Mouse (Mus musculus): ENCODE data around the gene Lct. TPM values are rescaled to one million over a fixed set of nuclear protein-coding genes. Genes with fewer than 3 reads are reported as not detected.
"Not testable (repeated sequence)": the region's sequence is repeated elsewhere in the genome, so short reads cannot be mapped to it uniquely, and the experiment has no call there.

Gene Lct
- polyA plus RNA-seq, 1 experiment from 2014 or later, result 0.13 TPM

GRCm38 (mm10) chr1:128284157-128284690 lies 43.9 kb downstream of the Lct start:
- Histone ChIP-seq H3K27ac (no peak overlapping the region), H3K9ac (ENCODE audit: low read depth, low read length) (no peak overlapping the region), H3K9me3 (replicated peaks; ENCODE audit: low read length) (no peaks in the 10 kb centered on the region), H3K4me1 (replicated peaks; ENCODE audit: insufficient read depth, low read length) (no peaks in the 10 kb centered on the region), H3K4me2 (ENCODE audit: low read length) (no peak overlapping the region), H3K4me3 (replicated peaks; ENCODE audit: low read depth, low read length) (no peak overlapping the region), H3K36me3 (ENCODE audit: insufficient read depth, low read length) (peaks cover 4% of the 10 kb centered on the region; the same call in 1 of the 2 replicates), H3K27me3 (ENCODE audit: insufficient read depth, low read length) (no peaks in the 10 kb centered on the region)
- DNase-seq (ENCODE audit: low spot score), result no peak
- WGBS, result 80% methylated on average over 8 of the region's 8 CpGs
- no peak for TF ChIP-seq CTCF (IDR thresholded peaks at IDR 0.05; ENCODE audit: low read depth)
- ATAC-seq (replicated peaks; ENCODE audit: low FRiP score, low read depth), result no peak

DNA sequence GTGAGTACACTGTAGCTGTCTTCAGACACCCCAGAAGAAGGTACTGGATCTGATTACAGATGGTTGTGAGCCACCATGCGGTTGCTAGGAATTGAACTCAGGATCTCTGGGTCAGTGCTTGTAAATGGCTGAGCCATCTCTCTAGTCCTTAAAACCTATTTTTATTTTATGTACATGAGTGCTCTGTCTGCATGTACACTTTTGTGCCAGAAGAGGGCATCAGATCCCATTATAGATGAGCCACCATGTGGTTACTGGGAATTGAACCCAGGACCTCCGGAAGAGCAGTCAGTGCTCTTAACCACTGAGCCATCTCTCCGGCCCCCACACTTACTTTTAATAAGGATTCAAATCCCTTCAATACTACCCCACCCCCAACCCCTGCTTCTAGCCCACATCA lies 45.2 kb downstream of the Lct start:
- H3K36me3 ChIP-seq (ENCODE audit: insufficient read depth, low read length), result peaks cover 6% of the 10 kb centered on the region; the same call in 1 of the 2 replicates

DNA sequence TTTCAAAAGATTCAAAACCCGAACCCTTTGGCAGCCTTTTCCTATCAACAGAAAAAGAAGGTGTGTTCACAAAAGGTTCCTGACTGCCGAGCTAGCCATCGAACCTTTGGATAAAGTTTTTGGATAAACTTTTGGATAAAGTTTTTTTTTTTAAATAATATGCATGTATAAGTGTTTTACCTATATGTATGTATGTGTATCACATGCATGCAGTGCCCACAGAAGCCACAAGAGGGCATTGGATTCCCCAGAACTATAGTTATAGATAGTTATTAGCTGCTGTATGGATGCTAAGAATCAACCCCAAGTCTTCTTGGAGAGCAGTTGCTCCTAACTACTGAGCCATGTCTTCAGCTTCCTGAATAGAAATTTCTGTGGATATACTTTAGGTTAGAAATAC lies 46.4 kb downstream of the Lct start:
- Histone ChIP-seq H3K4me3 (replicated peaks; ENCODE audit: low read depth, low read length) (no peak overlapping the region), H3K27ac (no peak overlapping the region), H3K4me2 (ENCODE audit: low read length) (no peak overlapping the region), H3K9me3 (replicated peaks; ENCODE audit: low read length) (no peaks in the 10 kb centered on the region), H3K9ac (ENCODE audit: low read depth, low read length) (no peak overlapping the region), H3K36me3 (ENCODE audit: insufficient read depth, low read length) (peaks cover 16% of the 10 kb centered on the region; the same call in 1 of the 2 replicates), H3K27me3 (ENCODE audit: insufficient read depth, low read length) (no peaks in the 10 kb centered on the region), H3K4me1 (replicated peaks; ENCODE audit: insufficient read depth, low read length) (no peaks in the 10 kb centered on the region)
- 96% methylated on average over 3 of the region's 3 CpGs for WGBS
- DNase-seq (ENCODE audit: low spot score), result no peak
- TF ChIP-seq CTCF (IDR thresholded peaks at IDR 0.05; ENCODE audit: low read depth), result no peak
- ATAC-seq (replicated peaks; ENCODE audit: low FRiP score, low read depth), result no peak

More for the DNA sequence above, 45.2 kb downstream of the Lct start:
- WGBS, result 96% methylated on average over 3 of the region's 3 CpGs
- DNase-seq (ENCODE audit: low spot score), result no peak
- TF ChIP-seq CTCF (IDR thresholded peaks at IDR 0.05; ENCODE audit: low read depth), result 0 out of 2 replicates have a peak, but pooled peaks have one; percentile 9
- Histone ChIP-seq H3K27ac (no peak overlapping the region), H3K4me2 (ENCODE audit: low read length) (no peak overlapping the region), H3K9me3 (replicated peaks; ENCODE audit: low read length) (no peaks in the 10 kb centered on the region), H3K9ac (ENCODE audit: low read depth, low read length) (no peak overlapping the region), H3K4me3 (replicated peaks; ENCODE audit: low read depth, low read length) (no peak overlapping the region), H3K4me1 (replicated peaks; ENCODE audit: insufficient read depth, low read length) (no peaks in the 10 kb centered on the region), H3K27me3 (ENCODE audit: insufficient read depth, low read length) (no peaks in the 10 kb centered on the region)
- no peak for ATAC-seq (replicated peaks; ENCODE audit: low FRiP score, low read depth)

GRCm38 (mm10) chr1:128278563-128278962 lies 49.6 kb downstream of the Lct start:
- TF ChIP-seq CTCF (IDR thresholded peaks at IDR 0.05; ENCODE audit: low read depth), result no peak
- no peak for ATAC-seq (replicated peaks; ENCODE audit: low FRiP score, low read depth)
- H3K4me2 ChIP-seq (ENCODE audit: low read length), result no peak overlapping the region
- DNase-seq (ENCODE audit: low spot score), result no peak
- H3K27ac ChIP-seq, result no peak overlapping the region
- no peak overlapping the region for H3K9ac ChIP-seq (ENCODE audit: low read depth, low read length)
- peaks cover 34% of the 10 kb centered on the region for H3K36me3 ChIP-seq (ENCODE audit: insufficient read depth, low read length)
- no peaks in the 10 kb centered on the region for H3K9me3 ChIP-seq (replicated peaks; ENCODE audit: low read length)
- H3K4me3 ChIP-seq (replicated peaks; ENCODE audit: low read depth, low read length), result no peak overlapping the region
- WGBS, result 91% methylated on average over 3 of the region's 3 CpGs
- H3K27me3 ChIP-seq (ENCODE audit: insufficient read depth, low read length), result no peaks in the 10 kb centered on the region
- no peaks in the 10 kb centered on the region for H3K4me1 ChIP-seq (replicated peaks; ENCODE audit: insufficient read depth, low read length)

- ATAC-seq (replicated peaks; ENCODE audit: low FRiP score, low read depth), result no peak
- no peak for TF ChIP-seq CTCF (IDR thresholded peaks at IDR 0.05; ENCODE audit: low read depth)
- WGBS, result 100% methylated on average over 1 of the region's 1 CpGs
These were observed 52.2 kb downstream of the Lct start for GRCm38 (mm10) chr1:128275908-128276307.

GRCm38 (mm10) chr1:128270731-128271130 lies 57.4 kb downstream of the Lct start:
- ATAC-seq (replicated peaks; ENCODE audit: low FRiP score, low read depth), result no peak
- no peaks in the 10 kb centered on the region for H3K27me3 ChIP-seq (ENCODE audit: insufficient read depth, low read length)
- no peak overlapping the region for H3K27ac ChIP-seq
- peaks cover 54% of the 10 kb centered on the region for H3K36me3 ChIP-seq (ENCODE audit: insufficient read depth, low read length)
- H3K4me2 ChIP-seq (ENCODE audit: low read length), result no peak overlapping the region
- H3K9ac ChIP-seq (ENCODE audit: low read depth, low read length), result no peak overlapping the region
- WGBS, result 92% methylated on average over 3 of the region's 3 CpGs
- no peak for DNase-seq (ENCODE audit: low spot score)
- H3K4me1 ChIP-seq (replicated peaks; ENCODE audit: insufficient read depth, low read length), result no peaks in the 10 kb centered on the region
- no peaks in the 10 kb centered on the region for H3K9me3 ChIP-seq (replicated peaks; ENCODE audit: low read length)
- no peak overlapping the region for H3K4me3 ChIP-seq (replicated peaks; ENCODE audit: low read depth, low read length)
- TF ChIP-seq CTCF (IDR thresholded peaks at IDR 0.05; ENCODE audit: low read depth), result no peak

More at GRCm38 (mm10) chr1:128275908-128276307, 52.2 kb downstream of the Lct start:
- no peaks in the 10 kb centered on the region for H3K9me3 ChIP-seq (replicated peaks; ENCODE audit: low read length)
- no peaks in the 10 kb centered on the region for H3K4me1 ChIP-seq (replicated peaks; ENCODE audit: insufficient read depth, low read length)
- H3K36me3 ChIP-seq (ENCODE audit: insufficient read depth, low read length), result peaks cover 45% of the 10 kb centered on the region
- no peak overlapping the region for H3K27ac ChIP-seq
- DNase-seq (ENCODE audit: low spot score), result no peak
- H3K4me2 ChIP-seq (ENCODE audit: low read length), result no peak overlapping the region
- no peak overlapping the region for H3K4me3 ChIP-seq (replicated peaks; ENCODE audit: low read depth, low read length)
- no peaks in the 10 kb centered on the region for H3K27me3 ChIP-seq (ENCODE audit: insufficient read depth, low read length)
- H3K9ac ChIP-seq (ENCODE audit: low read depth, low read length), result no peak overlapping the region

DNA sequence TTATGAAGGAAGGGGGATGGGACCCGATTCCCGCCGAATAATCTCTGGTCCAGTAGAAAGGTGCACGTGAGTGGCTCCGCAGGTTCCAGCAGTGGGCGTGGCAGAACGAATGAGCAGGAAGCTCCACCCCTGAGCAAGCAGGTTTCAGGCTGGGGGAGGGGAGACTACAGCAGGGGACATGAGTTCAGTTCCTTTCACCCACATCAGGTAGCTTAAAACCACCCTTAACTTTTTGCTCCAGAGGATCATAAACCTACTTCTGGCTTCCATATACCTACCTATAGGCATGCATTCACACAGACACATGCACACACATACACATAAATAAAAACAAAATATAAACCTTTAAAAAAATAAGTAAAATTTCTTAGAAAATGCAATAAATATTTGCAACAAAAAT lies 61.1 kb downstream of the Lct start:
- not testable (repeated sequence) for H3K9ac ChIP-seq (ENCODE audit: low read depth, low read length); H3K27me3 ChIP-seq (ENCODE audit: insufficient read depth, low read length); ATAC-seq (replicated peaks; ENCODE audit: low FRiP score, low read depth); H3K27ac ChIP-seq; H3K4me3 ChIP-seq (replicated peaks; ENCODE audit: low read depth, low read length); H3K4me1 ChIP-seq (replicated peaks; ENCODE audit: insufficient read depth, low read length); DNase-seq (ENCODE audit: low spot score); H3K9me3 ChIP-seq (replicated peaks; ENCODE audit: low read length); H3K4me2 ChIP-seq (ENCODE audit: low read length)
- peaks cover 41% of the 10 kb centered on the region for H3K36me3 ChIP-seq (ENCODE audit: insufficient read depth, low read length)
- WGBS, result 78% methylated on average over 7 of the region's 7 CpGs
